Mouse (Mus musculus) gastrocnemius, postnatal 25 days (tissue): ENCODE data around the gene Tfam. TPM values are rescaled to one million over a fixed set of nuclear protein-coding genes. Genes with fewer than 3 reads are reported as not detected.
A peak's percentile ranks its signal among the peaks of the same experiment; 100 is the strongest.

Experiments
- DNase-seq: peaks from one replicate; pipeline ENCODE4 v3.0.0; 2022
- long read RNA-seq, 2 experiments: library from polyadenylated mRNA; stranded (forward); transcript quantifications; one replicate each; pipeline ENCODE4 v2.0.0; 2021
- total RNA-seq, 2 experiments: library from RNA; stranded (reverse); gene quantifications; 1 replicate in 1 of 2; 2 replicates in 1 of 2; pipeline ENCODE4 v1.2.3; 2021

Tfam gene
- 10 to 100 TPM; 50.1 to 50.8 TPM for total RNA-seq
- long read RNA-seq, experiment 1, full-length matches to known transcripts: 27 of 29 reads
- long read RNA-seq, experiment 1, partial matches to known transcripts: 1 of 29 reads
- long read RNA-seq, experiment 1, other reads (novel, unspliced or antisense): 1 of 29 reads
- long read RNA-seq, experiment 2, full-length matches to known transcripts: 39 of 44 reads
- long read RNA-seq, experiment 2, partial matches to known transcripts: 3 of 44 reads
- long read RNA-seq, experiment 2, other reads (novel, unspliced or antisense): 2 of 44 reads

DNA sequence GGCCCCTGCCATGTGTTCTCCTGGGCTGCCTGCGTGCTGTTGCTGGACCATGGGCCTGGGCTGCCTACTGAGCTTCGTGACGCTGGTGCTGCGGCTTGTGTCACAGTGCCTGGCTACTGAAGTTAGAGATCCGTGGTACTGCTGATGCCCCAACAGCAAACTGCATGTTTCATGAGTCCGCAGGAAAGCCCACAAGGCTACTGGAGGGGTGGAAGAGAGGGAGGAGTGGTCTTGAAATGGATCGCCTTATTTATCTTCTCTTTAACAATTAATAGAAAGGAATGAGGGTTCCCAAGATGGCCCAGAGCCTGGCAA is at the start of gene Tfam:
Gene Tfam (minus strand): TSS at position 41 of the 315 bp plus-strand sequence.
- DNase-seq: no peak

DNA sequence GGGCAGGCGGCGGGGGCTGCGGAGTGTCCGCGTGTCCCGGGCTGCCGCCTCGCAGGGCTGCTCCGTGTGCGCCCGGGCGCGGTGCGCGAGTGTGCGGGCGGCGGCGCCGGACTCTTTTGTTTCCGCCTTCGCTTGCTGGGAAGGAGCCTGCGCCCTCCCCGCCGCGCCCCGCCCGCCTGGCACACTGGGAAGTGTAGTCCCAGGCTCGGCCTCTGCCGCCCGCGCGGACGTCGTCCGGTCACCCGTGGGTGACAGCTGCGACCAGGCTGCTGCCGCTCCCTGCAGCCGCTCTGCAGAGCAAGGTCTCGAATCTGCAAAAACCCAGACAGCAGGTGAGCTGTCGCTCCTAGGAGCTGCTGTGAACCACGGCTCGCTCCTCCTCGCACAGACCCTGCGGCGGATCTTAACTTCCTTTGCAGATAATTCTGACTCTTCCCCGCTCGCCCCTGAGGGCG is 47.1 kb upstream of the Tfam start, which contains the start of gene Ube2d1:
Gene Ube2d1 (minus strand): TSS at position 137 of the 455 bp plus-strand sequence.
- peak; percentile 89 for DNase-seq

DNA sequence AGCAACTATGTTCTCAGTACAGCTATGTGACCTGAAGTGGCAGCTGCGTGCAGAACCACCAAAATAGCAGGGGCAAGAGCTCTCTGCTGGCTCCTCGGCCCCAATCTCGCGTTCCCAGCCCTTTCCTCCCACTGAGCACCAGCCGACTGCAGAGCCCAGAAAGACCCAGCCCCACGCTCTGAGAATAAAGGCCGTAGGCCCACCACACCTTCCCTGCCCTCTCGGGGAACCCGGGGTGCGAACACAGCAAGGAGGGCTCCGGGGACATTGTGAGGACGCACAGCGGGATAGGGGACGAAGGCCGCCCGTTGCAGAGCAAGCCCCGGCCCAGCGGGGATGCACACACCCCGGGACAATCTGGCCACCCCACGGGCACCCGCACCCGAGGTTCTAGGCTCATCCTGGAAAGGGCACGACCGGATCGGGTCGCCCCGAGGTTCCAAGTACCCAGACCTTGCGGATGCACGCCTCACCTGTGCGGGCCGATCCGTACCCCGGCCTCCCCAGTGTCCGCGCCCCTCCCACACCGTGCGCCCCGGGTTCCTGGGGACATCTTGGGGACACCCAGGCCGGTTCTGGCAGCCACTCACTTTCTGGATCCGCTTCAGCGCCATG is 46.5 kb upstream of the Tfam start:
- DNase-seq: peak; percentile 69

DNA sequence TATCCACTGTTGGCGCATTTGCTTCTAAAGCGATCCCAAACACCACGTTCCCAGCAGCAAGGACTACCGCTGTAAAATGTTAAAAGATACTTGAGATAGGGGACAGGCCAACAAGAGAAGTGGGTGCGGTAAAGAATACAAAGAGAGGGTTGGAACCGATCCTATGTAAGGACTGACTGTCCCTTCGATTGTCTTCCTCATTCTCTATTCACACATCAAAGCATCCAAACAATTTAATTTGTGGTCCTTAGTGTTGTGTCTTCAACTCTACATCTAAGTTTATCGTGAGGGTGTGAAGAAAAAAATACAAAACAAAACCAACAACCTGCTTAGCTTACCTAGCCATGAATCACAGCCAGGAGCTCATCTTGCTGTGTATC is 46.0 kb upstream of the Tfam start:
- DNase-seq: no peak

DNA sequence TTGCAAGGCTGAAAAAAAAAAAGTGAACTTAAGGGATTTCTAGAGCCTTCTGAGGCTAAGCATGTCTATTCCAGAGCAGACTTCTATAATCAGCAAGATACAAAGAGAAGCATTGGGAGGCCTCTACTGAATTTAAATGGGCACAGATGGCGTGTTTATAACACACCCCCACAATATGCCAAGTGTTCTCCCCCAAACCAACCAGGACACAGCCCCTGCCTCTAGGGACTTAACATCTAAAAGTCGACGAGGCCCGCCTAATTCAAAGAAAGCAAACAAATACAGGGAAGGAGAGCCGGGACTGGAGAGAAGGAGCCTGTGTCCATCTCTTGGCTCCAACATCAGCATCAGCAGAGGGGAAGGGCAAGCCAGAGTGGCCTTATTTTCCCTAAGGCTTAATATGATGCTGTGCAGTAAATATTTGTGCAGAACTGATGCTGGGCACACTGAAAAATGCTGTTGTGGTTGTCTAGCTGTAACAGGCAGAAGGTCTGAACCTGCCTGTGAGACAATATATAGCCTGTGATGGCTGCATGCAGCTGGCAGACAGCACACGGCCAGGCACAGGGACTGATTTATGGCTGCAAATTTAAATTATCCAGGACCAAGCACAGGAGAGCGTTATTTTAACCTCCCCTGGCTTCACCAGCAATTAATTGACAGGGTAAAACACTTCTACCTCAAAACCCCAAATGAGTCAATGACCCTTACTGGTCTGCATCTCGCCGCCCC is 35.1 kb upstream of the Tfam start:
- no peak for DNase-seq

DNA sequence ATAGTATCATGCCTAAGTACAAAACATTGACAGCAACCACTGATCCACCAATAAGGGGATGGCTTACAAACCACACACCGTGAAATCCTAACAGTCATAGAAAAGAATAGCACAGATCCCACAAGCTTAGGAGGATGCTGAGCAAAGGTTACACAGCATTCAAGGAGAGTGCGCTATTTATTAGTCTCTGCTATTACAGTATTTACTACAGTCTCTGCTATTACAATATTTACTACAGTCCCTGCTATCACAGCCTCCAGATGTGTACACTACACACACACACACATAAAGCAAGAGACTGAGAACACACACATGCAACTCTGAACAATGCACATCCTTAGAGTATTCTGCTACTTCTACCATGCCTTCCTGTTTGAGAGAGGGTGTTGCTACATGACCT is 29.9 kb upstream of the Tfam start:
- no peak for DNase-seq

GRCm38 (mm10) chr10:71267511-71267910 is 29.4 kb upstream of the Tfam start:
- no peak for DNase-seq

GRCm38 (mm10) chr10:71265067-71265466 is 27.0 kb upstream of the Tfam start:
- DNase-seq: no peak

GRCm38 (mm10) chr10:71261637-71262036 is 23.6 kb upstream of the Tfam start:
- no peak for DNase-seq

- no peak for DNase-seq
Observed at GRCm38 (mm10) chr10:71258943-71259342, 20.9 kb upstream of the Tfam start.

- no peak for DNase-seq
Observed at GRCm38 (mm10) chr10:71258516-71258915, 20.4 kb upstream of the Tfam start.

- DNase-seq: no peak
Observed at GRCm38 (mm10) chr10:71253147-71253546, 15.1 kb upstream of the Tfam start.

DNA sequence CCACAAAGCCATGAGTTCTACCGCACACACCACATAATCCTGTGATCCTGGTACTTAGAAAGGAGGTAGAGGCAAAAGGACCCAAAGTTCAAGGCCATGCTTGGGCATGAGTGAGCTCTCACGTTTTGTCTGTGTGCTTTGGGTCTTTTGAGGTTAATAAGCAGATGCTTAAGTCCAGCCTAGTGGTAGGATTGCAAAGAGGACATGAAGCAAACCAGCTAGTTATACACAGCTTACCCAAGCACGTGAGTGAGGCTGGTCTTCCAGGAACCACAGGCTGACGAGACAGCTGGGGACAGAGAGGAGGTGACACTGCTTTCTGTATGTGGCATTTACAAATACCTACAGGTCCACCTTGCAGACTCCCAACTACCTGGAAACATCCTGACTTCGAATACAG is 14.3 kb upstream of the Tfam start:
- DNase-seq: no peak

- peak; percentile 68 for DNase-seq
Observed at GRCm38 (mm10) chr10:71251846-71252245, 13.8 kb upstream of the Tfam start.

DNA sequence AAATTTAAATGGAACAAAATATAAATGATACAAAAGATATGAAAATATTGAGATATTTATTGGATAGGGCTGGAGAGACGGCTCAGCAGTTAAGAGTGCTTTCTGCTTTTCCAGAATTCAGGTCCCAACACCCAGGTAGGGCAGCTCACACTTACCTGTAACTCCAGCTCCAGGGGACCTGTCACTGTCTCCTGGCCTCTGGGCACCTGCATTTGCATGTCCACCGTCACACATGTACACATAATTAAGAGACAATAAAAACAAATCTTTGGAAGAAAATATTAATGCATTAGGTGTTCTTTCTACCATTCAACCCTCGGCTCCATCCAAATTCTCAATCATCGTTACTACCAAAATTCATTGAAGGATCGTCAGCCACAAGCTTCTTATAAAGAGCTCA is 13.2 kb upstream of the Tfam start:
- no peak for DNase-seq

DNA sequence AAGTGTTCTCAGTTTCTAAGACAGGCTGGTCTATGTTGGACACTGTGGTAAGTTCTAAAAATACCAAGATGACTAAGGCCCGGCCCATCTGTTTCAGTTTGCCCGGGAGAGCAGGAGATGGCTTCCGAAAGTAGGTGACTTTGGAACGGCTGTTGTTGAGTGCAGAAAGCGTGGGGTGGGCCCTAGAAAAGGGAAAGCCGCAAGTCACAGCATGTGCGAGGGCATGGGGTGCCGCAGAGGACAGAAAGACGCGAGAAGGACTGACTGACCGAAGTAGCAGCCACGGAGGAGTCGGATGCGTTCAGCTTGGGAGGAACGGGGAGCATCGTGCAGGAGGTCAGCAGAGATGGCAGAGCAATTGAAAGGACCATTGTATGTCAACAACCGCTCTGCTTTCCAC is 12.4 kb upstream of the Tfam start:
- peak; percentile 32 for DNase-seq

- DNase-seq: no peak
Observed at GRCm38 (mm10) chr10:71249086-71249880, 11.2 kb upstream of the Tfam start.

DNA sequence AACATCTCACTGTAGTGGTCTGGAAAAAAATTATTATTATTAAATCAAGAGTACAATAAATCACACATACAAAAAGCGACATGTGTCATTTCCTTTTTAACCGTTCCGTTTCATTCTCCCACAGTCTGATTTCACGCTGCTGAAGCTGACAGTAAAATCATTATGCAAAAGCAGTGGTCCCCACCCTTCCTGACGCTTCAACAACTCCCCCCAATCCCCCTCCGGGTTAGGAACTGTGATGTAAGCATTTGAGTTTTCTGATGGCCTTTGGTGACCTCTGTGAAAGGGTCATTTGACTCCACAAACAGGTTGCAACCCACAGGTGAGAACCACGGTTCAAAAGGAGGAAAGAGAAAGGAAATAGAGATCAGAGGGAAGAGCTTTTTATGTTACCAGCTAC is 8.9 kb upstream of the Tfam start:
- no peak for DNase-seq

GRCm38 (mm10) chr10:71239479-71240120 is 1.5 kb upstream of the Tfam start:
- no peak for DNase-seq

- DNase-seq: peak; percentile 95
Observed at GRCm38 (mm10) chr10:71237516-71238239, 402 bp downstream of the Tfam start.

DNA sequence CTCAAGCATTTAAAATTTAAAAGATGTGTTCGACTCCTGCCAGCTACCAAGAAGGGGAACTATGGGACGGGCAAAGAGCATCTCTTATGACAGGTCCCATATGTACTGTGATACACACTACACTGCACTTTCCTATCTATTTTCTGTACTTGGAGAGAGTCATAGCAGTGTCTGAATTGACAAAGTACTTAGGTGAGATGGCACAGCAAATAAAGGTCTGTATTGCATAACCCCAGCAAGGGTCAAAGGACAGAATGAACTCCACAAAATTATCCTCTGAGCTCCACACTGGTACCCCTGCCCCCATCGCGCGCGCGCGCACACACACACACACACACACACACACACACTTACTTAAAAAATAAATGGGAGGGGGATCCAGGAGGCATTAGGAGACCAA is 4.0 kb downstream of the Tfam start:
- no peak for DNase-seq
